Mouse (Mus musculus) lung, adult 2 months (tissue): ENCODE results near the gene Spaca9. TPM values are rescaled to one million over a fixed set of nuclear protein-coding genes. Genes with fewer than 3 reads are reported as not detected.

Experiments used
- DNase-seq: peaks from one replicate; pipeline ENCODE4 v3.0.0; 2022
- H3K4me1 ChIP-seq: fragments of 200-500 bp; 2 replicates; pipeline ENCODE4 v1.6.1; 2011; ENCODE audit warnings: low read length; ENCODE audit not compliant: control insufficient read depth, insufficient read depth
- H3K4me3 ChIP-seq: fragments of 200-500 bp; replicated peaks from 2 replicates; pipeline ENCODE3; 2011; ENCODE audit warnings: low read depth, mild to moderate bottlenecking, control low read depth, low read length; ENCODE audit errors: extremely low read depth
- CTCF ChIP-seq: fragments of 200-500 bp; IDR thresholded peaks from 2 replicates; pipeline ENCODE4 v1.5.1; 2011; ENCODE audit warnings: mild to moderate bottlenecking, low read length, control low read depth; ENCODE audit not compliant: insufficient read depth
- POLR2A ChIP-seq: fragments of 200-500 bp; IDR thresholded peaks from 2 replicates; pipeline ENCODE4 v1.6.1; 2011; ENCODE audit warnings: low read depth, mild to moderate bottlenecking, control low read depth, low read length, borderline replicate concordance; ENCODE audit errors: extremely low read depth
- WGBS: fragments of 180-500 bp; shearing (Covaris S2); methylation state at CpG from one replicate; pipeline ENCODE4 v1.1.7; 2018; 5-methylcytosine and 5-hydroxymethylcytosine counted together
- polyA plus RNA-seq: library from polyadenylated mRNA; depleted of rRNA; stranded (reverse); fragments of >200 nt; gene quantifications from 2 replicates; pipeline ENCODE4 v1.2.3, GENCODE M21; 2012

Gene Spaca9
- polyA plus RNA-seq, 1 experiment = 29.6 TPM

GRCm38 (mm10) chr2:28722419-28722818 is 22.9 kb upstream of the Spaca9 start:
- TF ChIP-seq CTCF (no peak), POLR2A (no peak)
- no peak overlapping the region for H3K4me3 ChIP-seq
- DNase-seq = no peak
- H3K4me1 ChIP-seq = no peaks in the 10 kb centered on the region; the same call in 1 of the 2 replicates
- 87% methylated on average over 8 of the region's 8 CpGs for WGBS

DNA sequence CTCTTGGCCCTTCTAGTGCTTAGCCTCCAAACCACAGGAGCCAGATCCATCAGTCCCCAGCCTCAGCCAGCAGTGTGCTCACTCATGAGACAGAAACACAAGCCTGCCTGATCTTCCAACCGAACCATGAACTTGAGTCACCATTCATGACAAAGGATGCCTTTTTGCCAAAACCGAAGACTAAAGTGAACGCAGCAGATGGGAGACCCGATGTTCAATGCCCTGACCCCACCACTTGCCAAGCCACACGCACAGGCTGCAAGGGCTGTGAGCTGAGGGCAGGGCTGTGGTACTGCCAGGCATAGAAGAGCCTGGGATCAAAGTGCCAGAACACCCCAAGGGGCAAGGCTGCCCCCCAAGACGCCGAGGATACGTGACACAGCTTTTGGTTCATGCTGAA is 13.5 kb upstream of the Spaca9 start:
- 85% methylated on average over 8 of the region's 8 CpGs for WGBS
- Histone ChIP-seq H3K4me3 (no peak overlapping the region), H3K4me1 (no peaks in the 10 kb centered on the region)
- TF ChIP-seq POLR2A (no peak), CTCF (no peak)
- DNase-seq = no peak

DNA sequence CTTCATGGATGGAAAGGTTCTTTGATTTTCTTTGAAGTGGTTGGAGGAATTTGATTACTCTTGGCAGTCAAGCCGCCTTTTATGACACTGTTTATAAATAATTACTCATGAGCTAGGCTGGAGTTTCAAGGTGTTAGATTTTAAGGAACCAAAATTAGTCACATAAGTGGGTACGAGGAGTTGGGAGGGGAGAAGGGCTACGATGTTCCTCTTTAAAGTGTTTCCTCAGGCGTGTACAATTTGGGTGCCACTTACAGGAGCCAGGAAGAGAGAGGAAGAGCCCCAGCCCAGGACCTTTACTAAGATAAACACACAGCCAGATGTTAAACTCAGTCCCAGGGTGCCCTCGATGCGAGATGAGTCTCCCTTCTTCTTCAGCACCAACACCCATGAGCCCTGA is 7.3 kb upstream of the Spaca9 start:
- TF ChIP-seq CTCF (no peak), POLR2A (no peak)
- no peak for DNase-seq
- no peaks in the 10 kb centered on the region for H3K4me1 ChIP-seq
- 34% methylated on average over 6 of the region's 6 CpGs for WGBS
- no peak overlapping the region for H3K4me3 ChIP-seq

- no peak for DNase-seq
- TF ChIP-seq POLR2A (no peak), CTCF (no peak)
- no peak overlapping the region for H3K4me3 ChIP-seq
- 67% methylated on average over 8 of the region's 8 CpGs for WGBS
- H3K4me1 ChIP-seq = no peaks in the 10 kb centered on the region
These were observed 6.6 kb upstream of the Spaca9 start for GRCm38 (mm10) chr2:28706106-28706636.

DNA sequence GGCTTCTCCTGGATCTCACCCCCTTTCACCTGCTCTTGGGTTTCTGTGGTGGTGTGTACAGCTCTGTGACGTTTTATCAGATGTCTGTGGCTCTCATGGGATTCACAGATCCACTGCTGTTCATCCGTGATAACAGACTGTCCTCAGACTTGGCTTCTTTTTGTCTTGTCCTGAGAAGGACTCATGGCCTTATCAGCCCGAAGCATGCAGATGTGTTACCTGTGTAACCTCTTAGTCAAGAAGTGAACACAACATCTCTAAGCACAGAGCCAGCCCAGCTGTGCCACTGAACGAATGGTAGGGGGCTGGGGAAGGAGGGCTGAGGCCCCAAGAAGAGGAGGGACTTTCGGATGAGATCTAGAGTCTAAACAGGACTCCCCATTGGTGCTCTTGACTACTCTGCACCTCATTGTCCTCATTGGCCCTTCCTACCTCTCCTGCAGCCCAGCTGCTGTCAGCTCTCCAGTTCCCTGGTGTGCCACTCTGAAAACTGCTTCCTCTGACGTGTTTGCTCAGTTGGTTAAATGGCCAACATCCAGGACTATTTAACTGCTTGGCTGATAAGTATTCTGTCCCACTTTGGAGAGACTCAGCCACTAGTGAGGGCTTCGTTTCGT is 2.2 kb upstream of the Spaca9 start:
- TF ChIP-seq CTCF = no peak
- TF ChIP-seq POLR2A = no peak
- no peak for DNase-seq
- Histone ChIP-seq H3K4me1 (peaks cover 3% of the 10 kb centered on the region; the same call in 1 of the 2 replicates), H3K4me3 (no peak overlapping the region)
- 65% methylated on average over 8 of the region's 8 CpGs for WGBS

GRCm38 (mm10) chr2:28698566-28698965 is 961 bp downstream of the Spaca9 start:
- peak; percentile 7 for DNase-seq
- no peak for TF ChIP-seq CTCF
- TF ChIP-seq POLR2A = no peak
- WGBS = 69% methylated on average over 5 of the region's 5 CpGs
- Histone ChIP-seq H3K4me3 (no peak overlapping the region), H3K4me1 (peaks cover 3% of the 10 kb centered on the region; the same call in 1 of the 2 replicates)

DNA sequence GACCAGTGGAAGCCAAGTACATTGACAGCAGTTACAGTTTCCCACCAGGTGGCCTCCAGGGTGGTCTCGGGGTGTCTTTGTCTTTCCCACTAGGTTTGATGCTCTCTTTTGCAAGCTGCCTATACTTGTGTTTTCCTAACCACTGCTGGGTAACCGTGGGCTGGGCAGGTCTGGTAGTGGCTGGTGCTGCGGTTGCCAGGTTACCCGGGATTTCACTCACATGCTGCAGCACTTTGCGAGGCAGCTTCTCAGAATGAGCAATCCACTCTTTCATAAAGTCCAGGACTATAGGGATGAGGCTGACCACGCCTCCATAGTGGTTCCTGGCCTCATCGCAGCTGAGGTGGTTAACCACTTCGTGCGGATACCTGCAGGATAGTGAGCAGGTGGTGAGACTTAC is 6.8 kb downstream of the Spaca9 start:
- 73% methylated on average over 9 of the region's 9 CpGs for WGBS
- no peaks in the 10 kb centered on the region for H3K4me1 ChIP-seq

DNA sequence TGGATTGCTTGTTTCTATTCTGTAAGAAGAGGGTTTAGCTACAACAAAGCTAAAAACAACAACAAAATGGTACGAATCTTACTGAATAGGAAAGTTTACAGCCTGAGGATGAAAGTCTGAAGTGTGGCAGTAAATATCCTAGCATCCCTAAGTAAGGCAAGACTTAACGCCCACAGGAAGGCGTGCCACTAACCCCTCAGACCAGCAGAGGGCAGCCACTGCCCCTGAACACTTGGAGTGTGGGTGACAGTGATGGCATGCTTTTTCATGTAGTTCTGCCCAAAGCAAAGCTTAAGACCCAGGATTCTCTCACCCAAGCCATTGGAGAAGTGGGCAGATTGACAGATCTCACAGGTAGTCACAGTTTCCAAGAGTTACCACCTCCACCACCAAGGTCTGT is 11.1 kb downstream of the Spaca9 start:
- 52% methylated on average over 3 of the region's 3 CpGs for WGBS
- no peaks in the 10 kb centered on the region for H3K4me1 ChIP-seq
- H3K4me3 ChIP-seq = no peak overlapping the region
- TF ChIP-seq CTCF (peak; percentile 67), POLR2A (no peak)
- peak; percentile 12 for DNase-seq

More for the DNA sequence above, 6.8 kb downstream of the Spaca9 start:
- no peak for DNase-seq
- H3K4me3 ChIP-seq = no peak overlapping the region
- TF ChIP-seq CTCF (no peak), POLR2A (no peak)

DNA sequence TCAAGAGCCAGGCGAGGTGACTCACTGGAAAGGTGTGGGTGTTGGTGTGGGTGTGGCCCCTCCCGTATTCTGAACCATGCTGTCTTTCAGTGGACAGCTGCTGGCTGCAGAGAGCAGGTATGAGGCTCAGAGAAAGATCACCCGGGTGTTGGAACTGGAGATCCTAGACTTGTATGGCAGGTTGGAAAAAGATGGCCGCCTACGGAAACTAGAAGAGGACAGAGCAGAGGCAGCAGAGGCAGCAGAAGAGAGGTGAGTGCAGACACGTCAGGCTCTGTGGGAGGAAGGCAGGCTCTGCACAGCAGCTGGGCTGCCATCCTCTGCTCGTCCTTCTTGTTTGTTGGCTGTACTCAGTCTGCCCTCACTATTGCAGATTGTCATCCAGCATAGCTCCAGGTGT is 13.6 kb downstream of the Spaca9 start:
- no peaks in the 10 kb centered on the region for H3K4me1 ChIP-seq
- no peak for TF ChIP-seq CTCF
- H3K4me3 ChIP-seq = no peak overlapping the region
- 78% methylated on average over 7 of the region's 7 CpGs for WGBS
- no peak for DNase-seq

DNA sequence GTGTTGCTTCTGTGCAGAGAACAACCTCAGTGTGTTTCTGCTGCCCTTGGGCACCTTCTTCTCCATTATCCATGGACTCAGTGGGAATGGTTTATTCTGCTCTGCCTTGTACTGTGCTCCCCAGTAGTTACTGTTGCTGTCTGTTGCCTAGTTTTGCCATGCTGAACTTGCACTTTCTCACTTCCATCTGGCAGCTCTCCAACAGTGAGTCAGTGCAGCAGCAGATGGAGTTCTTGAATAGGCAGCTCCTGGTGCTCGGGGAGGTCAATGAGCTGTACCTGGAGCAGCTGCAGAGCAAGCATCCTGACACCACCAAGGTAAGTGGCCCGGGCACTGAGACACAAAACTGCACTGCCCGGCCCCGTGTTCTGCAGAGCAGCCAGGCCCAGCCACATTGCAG is 17.8 kb downstream of the Spaca9 start:
- no peak for TF ChIP-seq POLR2A
- no peak for TF ChIP-seq CTCF
- no peak overlapping the region for H3K4me3 ChIP-seq
- WGBS = 72% methylated on average over 4 of the region's 4 CpGs
- no peaks in the 10 kb centered on the region for H3K4me1 ChIP-seq
- no peak for DNase-seq

DNA sequence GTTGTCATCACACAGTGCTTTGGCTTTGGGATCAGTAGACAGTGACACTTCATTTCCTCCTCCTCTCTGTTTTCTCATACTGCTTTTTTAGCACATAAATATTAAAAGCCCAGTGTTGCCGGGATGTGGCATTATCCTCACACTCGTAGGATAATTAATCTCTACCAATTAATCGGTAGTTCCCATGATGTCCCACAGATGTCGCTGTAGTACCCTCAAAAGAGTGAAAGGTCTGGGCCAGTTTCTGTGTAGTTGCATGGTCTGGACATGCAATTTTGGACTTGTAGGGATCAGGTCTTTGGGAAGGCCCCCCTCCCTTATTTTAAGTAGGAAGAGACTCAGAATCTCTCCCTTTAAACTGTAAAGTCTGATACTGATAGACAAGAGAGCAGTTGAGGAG is 18.8 kb downstream of the Spaca9 start:
- Histone ChIP-seq H3K4me1 (no peaks in the 10 kb centered on the region), H3K4me3 (no peak overlapping the region)
- no peak for TF ChIP-seq CTCF
- TF ChIP-seq POLR2A = no peak
- WGBS = 31% methylated on average over 4 of the region's 4 CpGs
- no peak for DNase-seq

DNA sequence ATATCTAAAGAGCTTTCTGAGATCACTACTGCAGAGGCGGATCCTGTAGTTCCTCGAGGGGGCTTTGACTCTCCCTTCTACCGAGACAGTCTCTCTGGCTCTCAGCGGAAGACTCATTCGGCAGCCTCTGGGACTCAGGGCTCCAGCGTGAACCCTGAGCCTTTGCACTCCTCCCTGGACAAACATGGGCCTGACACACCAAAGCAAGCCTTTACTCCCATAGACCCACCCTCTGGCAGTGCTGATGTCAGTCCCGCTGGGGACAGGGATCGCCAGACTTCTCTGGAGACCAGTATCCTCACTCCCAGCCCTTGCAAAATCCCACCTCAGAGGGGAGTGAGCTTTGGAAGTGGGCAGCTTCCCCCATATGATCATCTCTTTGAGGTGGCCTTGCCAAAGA is 23.5 kb downstream of the Spaca9 start:
- DNase-seq = no peak
- Histone ChIP-seq H3K4me1 (no peaks in the 10 kb centered on the region), H3K4me3 (no peak overlapping the region)
- TF ChIP-seq CTCF (no peak), POLR2A (no peak)
- WGBS = 88% methylated on average over 8 of the region's 8 CpGs
